Mouse (Mus musculus): ENCODE measurements around the gene Frmd4b.
A peak's percentile ranks its signal among the peaks of the same experiment; 100 is the strongest.
"Not testable (repeated sequence)": the region's sequence is repeated elsewhere in the genome, so short reads cannot be mapped to it uniquely, and the experiment has no call there.

The Frmd4b gene

DNA sequence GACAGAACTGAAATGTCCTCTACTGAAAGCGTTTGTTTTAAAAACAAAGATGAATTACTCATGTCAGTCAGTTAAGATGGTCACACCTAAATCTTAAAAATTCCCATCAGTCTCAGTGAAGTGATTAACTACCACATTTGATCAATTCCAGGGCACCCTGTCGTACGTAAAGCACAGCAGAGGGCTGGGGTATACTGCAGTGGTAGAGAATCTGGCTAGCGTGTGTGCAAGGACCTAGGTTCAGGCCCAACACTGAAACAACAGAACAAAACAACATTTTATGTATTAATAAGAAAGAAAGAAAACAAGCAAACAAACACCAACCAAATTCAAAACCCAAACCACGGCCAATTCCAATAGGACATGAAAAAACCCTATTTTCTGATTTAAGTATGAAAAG, 331.0 kb downstream of the Frmd4b start:
- no peak for DNase-seq

DNA sequence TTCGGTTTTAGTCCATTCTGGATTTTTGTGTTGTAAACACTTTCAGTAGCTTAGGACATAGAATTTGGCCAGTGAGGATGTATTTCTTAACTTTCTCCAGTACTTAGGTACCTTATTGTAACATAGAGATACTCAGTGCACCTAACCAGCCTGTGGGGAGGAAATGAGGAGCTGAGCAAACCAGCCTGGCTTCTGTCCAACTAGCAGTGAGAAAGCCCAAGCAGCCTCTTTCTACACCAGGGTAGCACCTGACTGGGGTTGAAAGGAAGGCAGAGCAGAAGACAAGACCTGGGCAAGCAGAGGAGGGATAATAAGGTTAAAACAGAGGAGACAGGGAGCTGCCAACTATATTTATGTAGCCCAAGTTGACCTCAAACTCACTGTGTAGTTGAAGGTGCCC, 333.7 kb downstream of the Frmd4b start:
- DNase-seq: no peak

DNA sequence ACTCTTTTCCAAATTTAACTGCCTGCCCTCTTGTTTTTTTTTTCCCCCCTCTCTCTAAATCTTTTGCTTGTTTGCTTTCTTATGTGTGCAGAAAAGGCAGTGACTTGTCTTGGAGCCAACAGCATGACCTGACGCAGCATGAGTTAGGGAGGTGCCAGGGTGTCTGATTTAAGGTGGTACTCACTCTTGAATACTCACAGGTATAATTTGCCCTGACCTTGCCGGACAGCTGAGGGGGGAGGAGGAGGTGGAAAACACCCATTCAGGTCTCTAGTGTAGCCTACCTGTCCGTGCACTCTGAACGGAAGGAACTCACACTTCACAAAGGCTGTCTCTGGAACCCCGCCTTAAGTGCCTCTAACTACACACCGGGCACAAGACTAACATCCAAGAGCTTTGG, 338.5 kb downstream of the Frmd4b start:
- DNase-seq: peak; percentile 40

DNA sequence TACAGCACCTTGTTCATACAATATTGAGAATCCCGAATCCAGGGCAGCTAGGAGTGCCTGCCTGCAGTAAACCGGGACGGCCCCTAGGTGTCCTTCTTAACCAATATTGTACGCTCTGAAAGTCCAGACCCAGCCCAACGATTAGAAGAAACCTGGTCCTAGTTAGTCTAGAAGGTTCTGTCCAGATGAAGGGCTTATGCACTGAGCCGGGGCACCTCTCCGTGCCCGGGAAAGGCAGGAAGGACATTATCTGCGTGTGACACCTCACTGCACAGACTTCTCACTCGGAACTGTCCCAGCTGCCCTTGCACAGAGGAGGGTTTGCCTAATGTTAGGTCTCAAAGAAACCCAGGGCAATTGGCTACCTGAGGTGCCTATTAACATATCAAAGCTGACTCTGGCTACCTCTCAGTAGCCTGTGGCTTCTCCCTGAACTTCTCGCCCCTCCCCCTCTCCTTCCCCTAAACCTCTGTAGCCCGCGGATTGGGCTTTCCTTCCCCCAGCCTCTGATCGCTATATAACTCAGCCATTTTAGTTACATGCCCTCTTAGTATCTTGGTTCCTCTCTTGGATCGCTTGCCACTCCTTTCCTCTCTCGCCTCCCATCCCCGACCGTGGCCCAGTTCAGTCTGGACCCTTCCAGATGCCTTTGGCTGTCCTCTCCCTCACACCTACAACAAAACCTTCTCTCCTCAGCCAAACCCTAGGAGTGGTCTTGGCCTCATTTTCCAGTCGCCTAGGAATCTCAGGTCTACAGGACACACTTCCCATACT, 339.1 kb downstream of the Frmd4b start:
- DNase-seq: peak; percentile 87

DNA sequence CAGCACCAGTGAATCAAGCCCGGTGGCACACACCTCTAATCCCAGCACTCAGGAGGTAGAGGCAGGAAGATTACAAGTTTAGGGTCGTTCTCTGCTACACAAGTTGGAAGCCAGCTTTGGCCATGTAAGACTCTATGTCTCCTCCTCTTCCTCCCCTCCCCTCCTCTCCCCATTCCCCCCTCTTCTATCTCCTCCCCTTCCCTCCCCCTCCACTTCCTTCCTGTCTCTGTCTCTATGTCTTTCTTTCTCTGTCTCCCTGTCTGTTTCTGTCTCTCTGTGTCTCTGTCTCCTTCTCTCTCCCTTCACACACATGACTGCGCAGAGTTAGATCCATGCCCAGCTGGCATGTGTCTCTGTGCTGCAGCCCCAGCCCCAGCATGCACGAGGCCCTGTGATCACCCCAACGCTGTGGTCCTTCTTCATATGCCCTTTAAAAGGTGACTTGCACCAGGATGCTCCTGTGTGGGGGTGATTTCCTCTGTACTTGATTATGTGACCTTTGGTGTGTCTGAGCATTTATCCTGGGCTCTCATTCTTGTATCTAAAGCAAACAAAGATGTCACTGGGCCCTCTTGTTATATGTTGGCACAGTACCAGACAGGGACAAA, 340.3 kb downstream of the Frmd4b start:
- DNase-seq: no peak

DNA sequence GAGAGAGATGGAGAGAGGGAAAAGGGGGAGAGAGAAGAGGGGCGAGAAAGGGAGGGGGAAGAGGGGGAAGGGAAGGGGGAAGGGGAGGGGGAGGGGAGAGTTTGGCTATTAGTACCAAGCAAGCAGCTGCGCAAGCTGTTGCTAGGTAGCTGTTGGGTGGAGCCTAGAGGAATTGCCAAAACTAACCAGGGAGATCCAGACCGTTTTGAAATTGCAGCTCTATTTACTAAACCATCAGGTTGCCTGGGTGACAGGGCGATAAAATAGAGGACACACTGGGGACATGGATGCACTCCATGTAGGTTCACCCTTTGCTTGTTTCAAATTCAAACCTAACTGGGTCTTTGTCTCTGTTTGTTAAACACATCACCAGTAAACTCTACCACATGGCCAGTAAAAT, 341.0 kb downstream of the Frmd4b start:
- peak; percentile 56 for DNase-seq

DNA sequence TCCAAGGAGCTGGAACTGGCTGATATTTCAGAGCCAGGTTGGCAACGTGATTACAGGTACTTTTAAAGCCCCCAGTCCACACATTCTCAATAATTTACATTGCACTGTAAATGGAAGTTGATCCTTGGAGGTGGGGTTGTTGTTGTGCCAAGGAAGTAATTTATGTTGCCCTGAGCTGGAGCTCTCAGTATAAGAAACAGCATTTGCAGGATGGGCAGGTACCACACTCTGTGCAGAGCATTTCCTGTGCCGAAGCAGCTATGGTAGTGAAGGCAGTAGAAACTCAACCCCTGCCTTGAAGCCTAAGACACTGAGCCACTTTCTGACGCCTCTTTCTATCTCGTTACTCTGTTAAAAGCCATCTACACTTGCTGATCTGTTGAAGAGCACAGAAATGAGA, 341.6 kb downstream of the Frmd4b start:
- no peak for DNase-seq

DNA sequence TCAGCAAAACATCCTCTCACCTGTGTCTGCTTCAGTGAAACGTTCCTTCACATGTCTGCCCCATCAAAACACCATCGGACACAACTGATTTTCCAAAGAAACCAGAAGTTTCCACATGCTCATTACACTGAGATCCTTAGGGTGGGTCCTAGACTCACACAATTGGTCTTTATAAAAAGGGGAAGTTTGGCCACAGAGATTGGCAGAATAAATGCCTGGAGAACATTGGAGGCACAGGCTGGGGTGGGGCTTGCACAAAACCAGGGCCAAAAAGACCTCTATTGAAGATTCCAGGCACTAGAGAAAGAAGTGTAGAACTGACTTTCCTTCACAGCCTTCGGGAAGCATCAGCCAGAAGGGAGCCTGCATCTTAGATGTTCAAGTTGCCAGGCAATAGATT, 343.6 kb downstream of the Frmd4b start:
- no peak for DNase-seq

DNA sequence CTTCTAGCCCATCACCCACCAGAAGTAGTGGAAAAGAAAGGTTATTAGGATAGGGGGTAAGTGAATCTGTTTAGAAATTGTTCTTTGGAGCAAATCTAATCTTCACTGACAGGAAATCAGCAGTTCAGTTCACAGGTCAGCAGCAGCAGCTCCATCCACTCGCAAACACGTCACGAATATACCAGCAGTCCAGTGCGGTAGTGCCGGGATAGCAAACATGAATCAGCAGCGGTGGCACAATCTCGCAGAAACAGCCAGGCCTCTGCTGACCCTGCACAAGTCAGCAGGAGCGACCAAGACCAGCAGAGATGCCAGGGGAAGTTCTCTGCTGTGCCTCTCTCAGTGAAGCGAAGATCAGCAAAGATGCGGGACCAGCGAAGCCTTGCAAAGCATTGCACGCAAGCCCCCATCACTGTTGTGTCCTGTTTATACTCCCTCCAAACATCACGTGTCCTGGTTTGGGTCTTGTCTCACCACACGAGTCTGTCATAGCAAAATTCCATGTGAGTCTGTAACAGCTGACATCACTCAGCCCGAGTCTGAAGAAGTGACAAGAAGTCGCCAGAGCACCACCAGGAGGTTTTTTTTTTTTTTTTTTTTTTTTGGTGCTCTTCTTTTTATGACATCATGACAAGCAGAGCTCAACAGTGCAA, 344.2 kb downstream of the Frmd4b start:
- DNase-seq: peak; percentile 54

DNA sequence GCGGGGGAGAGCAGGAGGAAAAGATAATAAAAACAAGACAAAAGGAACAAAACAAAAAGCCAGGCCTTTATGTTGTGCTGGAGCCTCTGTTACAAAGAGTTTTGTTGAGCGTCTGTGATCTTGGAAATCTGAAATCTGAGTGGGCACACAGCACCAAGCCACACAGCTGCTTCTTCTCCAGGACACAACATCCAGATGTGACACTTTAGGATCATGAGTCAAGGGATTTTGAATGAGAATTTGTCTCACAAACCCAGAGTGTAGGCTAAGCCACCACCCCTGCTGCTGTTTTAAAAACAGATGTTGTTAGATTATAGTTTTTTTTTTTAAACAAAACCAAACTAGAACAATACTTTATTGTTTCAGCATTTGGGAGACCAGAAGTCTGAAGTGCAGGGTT, 345.0 kb downstream of the Frmd4b start:
- DNase-seq: peak; percentile 63

DNA sequence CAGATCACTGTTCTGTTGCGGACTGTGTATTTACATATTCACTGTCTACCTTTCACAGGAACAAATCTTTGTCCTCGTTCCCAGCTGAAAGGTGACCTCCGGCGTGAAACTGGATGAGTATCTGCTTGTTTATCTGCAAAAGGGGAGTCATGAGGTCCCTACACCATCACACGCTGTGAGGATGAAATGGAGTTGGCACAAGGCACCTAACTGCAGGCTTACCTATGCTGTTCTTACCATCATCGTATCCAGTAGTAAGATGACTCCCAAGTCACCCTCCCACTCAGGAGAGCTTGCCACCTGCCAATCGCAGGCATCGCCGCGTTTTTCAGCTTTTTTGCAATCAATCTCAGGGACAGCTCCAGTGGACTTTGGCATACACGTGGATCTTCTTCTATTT, 347.7 kb downstream of the Frmd4b start:
- no peak for DNase-seq

DNA sequence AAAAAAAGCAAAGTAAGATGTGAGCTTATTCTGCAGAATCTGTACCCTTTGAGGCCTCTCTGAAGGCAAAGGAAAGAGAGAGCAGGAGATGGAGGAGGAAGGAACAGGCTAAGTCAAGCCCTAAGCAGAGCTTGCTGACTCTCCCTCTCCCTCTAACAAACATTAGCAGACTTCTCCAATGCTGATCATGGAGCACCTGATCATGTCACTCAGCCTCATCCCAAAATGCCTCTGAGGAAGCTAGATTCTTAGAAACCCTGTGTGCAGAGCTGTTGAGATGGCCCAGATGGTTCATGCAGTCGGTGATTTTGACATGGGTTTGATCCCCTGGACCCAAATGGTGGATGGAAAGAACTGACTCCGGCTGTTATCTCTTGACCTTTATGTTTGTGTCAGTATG, 350.2 kb downstream of the Frmd4b start:
- DNase-seq: no peak

DNA sequence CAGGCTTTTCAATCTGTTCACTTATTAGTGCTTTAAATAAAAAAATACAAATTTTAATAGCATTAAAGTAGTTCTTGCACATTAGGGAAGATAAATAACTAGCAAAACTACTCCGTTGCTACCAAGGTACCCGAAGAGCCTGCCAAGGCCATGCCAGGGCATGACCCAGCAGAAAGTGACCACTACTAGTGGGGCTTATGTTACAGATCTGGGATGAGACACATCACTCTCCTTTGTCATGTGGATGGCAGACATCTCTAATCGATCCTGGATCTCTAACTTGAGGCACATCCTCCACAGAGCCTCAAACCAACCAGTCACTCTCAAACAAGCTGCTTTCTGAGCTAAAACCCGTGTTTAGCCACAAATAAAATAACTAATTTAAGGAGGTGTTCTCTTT, 350.7 kb downstream of the Frmd4b start:
- no peak for DNase-seq

DNA sequence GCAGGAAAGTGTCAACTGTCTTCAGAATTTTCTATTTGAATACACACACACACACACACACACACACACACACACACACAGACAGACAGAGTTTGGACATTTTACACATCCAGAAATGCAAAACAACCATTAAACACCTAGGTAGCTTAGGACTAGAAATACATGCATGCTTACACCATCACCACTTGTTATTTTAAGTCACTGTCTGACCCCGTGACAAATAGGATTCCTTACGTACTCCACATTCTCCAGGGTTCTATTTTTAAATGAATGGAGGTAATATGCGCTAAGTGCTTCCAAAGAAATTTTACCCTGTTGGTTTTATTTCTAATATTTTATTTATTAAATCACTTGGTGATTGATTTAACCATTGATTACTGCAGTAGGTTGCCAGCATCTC, 351.6 kb downstream of the Frmd4b start:
- DNase-seq: no peak

DNA sequence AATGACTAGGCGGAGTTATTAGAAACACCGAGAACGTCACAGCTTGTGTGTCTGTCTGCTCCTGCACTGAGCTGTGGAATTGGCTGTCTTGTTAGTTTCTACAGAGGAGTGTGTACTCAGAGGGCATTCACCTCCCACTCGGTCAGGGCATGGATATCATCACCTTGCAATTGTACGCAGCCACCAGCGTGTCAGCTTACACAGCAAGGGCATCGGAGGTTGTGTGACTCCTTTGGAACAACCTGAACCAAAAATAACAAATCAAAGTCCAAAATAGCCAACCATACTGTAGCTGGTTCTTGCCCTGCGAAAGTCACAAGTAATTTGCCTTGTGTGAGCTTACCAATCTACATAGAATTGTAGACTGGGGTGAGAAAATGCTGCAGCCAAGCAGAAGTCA, 352.1 kb downstream of the Frmd4b start:
- DNase-seq: no peak

DNA sequence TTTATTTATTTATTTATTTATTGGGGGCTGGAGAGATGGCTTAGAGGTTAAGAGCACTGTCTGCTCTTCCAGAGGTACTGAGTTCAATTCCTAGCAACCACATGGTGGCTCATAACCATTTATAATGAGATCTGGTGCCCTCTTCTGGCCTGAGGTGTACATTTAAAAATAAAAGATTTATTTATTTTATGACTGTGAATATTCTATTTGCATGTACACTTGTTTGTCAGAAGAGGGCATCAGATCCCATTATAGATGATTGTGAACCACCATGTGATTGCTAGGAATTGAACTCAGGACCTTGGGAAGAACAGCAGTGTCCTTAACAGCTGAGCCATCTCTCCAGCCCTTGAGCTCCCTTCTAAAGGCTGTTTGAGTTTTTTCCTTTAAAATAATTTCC, 353.6 kb downstream of the Frmd4b start:
- DNase-seq: not testable (repeated sequence)

DNA sequence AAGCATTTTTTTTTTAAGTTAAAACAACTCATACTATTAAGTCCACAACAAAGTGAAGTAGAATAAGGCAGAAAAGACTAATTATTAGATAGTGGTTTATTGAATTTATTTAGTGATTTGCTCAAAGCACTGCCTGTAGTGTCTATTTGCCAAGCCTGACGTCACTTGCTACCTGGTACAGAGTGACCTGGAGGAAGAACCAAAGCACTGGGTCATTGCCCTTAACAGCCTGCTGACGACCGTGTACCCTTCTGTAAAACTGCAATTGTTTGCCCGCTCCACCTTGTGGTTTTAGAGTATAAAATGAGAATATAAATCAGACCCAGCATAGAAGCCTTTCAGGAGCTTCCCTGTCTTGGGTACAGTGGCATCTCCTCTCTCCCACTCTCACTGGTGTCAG, 355.1 kb downstream of the Frmd4b start:
- no peak for DNase-seq

DNA sequence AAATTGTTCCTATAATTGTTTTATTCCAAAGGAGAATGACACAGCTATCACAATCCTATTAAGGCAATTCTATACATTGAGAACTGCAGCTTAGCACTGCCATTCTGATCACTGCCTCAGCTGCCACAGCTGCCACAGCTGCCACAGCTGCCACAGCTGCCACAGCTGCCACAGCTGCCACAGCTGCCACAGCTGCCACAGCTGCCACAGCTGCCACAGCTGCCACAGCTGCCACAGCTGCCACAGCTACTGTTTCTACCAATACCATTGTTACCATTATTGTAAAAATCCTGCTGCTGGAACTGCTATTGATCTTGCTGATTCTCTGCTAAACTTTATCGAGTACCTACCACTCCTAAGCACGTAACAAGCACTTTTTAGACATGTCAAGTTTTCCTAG, 357.4 kb downstream of the Frmd4b start:
- DNase-seq: not testable (repeated sequence)

DNA sequence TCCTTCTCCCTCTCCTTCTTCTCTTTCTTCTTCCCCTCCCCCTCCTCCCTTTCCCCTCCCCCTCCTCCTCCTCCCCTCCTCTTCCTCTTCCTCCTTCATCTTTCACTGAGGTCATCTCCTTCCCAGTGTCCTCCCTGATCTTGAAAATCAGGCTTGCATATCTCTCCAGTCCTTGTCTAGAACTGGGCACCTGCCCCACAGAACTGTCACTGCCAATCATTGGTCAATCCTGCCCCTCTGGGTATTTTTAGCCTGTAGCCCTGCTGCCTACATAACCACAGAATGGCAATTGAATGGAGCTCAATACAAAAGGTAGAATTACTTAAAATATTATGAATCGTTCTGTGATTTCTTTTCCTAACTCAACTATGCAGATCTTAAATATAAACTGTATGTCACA, 358.9 kb downstream of the Frmd4b start:
- no peak for DNase-seq

DNA sequence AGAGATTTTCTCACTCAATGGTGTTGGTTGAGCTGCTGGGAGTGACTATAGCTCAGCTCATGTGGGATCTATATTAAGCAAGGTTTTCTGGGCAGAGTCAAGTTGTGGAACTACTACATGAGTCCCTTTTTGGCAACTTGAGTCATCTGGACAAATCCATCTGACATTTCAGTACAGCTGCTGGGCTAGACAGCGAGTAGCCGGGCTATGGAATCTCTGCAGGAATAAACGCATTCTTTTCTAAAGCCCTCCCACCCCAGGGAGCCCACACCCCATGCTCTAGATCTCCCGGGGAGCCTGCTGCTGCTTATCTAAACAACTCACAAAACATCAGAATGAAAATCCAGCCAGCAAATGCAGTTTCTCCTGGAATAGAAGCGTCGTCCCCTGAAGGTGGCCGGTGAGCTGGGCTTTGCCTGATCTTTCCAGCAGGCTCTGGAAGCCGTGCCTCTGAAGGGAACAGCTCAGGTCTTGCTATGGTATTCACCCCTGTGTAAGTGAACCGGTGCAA, 364.6 kb downstream of the Frmd4b start, which contains the start of gene Lmod3:
TSS of gene Lmod3 (minus strand) at position 49 of the 511 bp plus-strand sequence.
- peak; percentile 18 for DNase-seq

DNA sequence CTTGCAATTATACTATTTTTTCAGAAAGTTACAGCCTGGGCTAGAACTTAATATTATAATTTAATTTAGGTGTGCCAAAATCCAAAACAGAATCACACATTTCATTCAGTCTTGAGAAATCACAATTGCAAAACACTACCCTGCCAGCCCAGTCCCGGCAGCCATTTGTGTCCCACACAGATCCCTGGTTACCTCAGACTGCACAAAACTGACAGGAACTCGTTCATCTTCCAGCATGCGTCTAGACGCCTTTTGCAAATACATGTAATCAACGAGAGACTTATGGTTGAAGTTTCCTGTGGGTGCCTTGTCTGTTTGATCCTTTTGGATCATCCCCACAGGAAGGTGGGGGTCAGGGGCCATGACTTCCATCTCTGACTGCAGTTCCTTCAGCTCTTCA, 365.3 kb downstream of the Frmd4b start:
- no peak for DNase-seq

DNA sequence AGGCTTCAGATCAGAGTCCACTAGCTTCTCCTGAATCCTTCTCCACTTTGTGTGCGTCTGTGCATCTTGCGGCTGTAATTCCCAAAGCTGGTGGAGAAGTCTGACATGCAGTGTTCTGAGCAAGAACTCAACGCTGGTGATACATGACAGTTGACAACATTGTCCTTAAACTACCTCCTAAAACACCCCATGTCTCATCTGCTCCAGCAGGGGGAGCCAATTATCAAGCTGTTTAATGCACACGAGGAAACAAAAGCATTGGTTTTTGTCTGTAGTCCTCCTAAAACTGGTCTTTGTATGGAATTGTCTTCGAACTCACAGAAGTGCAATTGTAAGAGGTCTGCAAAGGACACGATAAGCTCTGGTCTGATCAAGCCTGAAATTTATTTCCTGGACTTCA, 366.4 kb downstream of the Frmd4b start:
- peak; percentile 77 for DNase-seq

DNA sequence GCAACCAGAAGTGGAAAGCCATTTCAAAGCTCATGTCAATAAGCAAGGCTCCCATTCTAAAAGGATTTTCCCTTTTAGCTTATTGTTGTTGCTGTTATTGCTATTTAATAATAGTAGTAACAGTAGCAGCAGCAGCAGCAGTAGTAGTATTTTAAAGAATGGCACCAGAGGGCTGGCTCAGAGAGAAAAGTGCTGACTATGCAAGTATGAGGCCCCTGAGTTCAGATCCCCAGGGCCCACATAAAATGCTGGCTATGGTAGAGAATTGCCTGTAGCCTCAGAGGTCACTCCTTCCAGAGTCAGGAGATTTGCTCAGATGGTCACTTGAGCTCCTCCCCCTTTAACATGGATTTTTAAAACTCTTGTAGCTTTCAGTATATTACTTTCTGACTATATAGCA, 372.1 kb downstream of the Frmd4b start:
- no peak for DNase-seq

DNA sequence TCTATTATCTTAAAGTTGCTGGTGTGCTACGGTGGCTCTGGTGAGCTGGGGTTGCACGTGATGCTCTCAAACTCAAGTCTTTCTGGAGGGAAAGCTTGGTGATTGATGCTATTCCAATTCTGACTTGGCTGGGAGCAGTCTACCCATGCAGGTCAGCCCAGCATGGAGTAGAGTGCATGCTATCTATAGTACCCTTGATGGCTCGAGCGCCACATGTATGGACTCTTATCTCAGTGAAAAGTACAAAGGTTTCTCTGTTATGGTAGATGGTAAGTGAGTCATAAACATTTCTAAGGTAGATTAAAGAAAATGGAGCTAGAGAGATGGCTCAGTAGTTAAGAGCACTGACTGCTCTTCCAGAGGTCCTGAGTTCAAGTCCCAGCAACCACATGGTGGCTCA, 374.8 kb downstream of the Frmd4b start:
- no peak for DNase-seq
